Mouse (Mus musculus) cerebellum, adult 9-10 months (tissue): ENCODE data around the gene Adgrl3.
"Not testable (repeated sequence)": the region's sequence is repeated elsewhere in the genome, so short reads cannot be mapped to it uniquely, and the experiment has no call there.

Experiments
- DNase-seq: peaks from one replicate; pipeline ENCODE4 v3.0.0; 2022

Adgrl3 gene

DNA sequence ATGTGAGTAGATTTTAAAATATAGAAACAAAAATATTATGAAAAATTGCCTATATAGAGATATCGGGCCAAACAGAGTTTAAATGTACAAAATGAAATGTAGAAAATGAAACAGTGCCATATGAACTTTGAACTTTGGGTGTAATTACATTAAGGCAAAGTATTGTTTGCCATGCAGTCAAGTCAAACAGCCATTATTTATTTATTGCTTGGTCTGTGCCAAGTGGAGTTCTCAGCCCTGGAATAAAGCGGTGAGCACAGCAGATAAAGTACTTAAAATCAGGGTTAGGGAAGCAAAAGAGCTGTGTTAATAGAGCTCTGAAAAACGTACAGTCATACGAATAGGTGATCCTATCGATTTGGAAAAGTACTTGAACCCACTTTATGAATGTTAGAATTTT lies 407.5 kb downstream of the Adgrl3 start:
- DNase-seq = no peak

DNA sequence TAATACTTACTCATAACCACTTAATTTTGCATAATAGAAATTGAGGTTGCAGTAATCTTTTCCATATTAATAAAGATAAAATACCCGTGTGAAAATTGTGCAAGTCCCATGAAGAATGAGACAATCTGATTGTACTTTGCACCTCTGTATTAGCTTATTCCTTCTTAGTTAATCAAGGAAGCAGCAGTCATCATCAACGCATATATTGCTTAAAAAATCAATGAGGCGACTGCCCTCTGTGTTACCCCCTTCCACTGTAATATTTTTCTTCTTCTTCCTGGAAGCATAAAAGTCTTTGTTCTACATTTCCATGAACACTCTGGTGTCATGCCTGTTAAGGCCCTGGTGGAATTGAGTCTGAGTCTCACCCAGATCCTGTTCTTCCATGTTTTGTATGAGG lies 416.4 kb downstream of the Adgrl3 start:
- DNase-seq = no peak

DNA sequence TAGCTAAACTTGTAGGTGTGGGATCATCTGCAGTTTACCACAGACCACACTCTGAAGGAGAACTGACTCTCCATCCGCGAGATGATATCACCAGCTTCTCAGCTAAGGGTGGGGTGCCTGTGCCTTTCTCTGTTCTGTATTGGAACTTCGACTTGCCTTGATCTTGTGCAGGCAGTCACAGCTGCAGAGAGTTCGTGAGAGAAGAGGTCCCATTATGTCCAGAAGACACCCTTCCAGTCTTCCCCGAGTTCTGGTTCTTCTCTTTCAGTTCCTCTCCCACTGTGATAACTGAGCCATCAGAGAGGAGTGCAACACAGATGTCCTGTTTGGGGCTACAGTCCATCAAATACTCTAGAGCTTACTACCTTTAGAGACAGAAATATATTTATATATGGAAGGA lies 422.2 kb downstream of the Adgrl3 start:
- no peak for DNase-seq

DNA sequence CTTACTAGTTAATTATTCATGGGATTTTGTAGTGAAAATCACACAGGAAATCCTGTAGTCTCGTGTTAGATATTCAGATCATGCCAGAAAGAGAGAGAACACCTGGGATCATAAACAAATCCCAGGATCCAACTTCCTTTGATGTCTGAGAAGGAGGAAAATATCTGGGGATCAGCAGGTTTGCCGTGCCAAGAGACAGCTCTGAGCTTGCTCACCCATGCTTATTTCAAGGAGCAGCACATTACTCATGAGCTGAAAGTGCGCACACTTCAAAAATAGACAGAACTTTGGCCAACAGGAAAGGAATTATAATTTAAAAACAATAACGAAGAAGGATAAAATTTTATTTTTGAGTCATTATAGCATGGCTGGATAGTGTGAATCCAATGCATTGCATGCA lies 446.0 kb downstream of the Adgrl3 start:
- DNase-seq = no peak

DNA sequence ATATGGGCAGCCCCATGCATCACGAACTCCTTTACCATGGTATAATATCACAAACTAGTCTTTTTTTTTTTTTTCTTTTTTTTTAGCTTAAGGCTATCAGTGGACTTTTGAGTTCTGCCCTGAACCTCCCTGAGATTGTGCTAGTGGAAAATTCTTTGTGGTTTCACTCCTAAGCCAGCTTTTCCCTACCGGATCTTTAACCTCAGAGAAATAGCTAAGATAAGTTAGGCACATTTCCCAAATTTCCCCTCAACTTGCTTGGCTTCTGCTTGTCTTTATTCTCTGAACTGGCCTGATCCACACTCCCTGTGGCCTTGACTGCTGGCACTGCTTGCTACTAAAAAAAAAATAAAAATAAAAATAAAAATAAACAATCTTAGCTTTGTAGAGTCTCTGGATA lies 454.7 kb downstream of the Adgrl3 start:
- no peak for DNase-seq

DNA sequence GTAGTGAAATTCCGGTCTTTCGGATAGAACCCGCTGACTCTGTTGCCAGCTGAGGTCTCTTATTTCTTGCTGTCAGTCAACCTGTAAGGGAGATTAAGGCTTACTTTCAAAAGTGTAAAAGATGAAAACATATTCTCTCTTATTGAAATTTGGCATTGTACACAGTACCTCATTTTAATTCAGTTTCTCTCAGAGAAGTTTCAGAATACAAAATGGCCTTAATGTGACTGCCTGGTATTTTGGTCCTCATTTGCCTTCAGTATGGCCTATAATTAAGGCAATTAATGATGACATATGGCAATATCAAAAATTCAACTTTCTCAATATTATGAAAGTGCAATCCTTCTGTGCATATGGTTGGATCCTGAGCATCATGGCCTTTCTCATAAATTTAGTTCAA lies 455.5 kb downstream of the Adgrl3 start:
- no peak for DNase-seq

DNA sequence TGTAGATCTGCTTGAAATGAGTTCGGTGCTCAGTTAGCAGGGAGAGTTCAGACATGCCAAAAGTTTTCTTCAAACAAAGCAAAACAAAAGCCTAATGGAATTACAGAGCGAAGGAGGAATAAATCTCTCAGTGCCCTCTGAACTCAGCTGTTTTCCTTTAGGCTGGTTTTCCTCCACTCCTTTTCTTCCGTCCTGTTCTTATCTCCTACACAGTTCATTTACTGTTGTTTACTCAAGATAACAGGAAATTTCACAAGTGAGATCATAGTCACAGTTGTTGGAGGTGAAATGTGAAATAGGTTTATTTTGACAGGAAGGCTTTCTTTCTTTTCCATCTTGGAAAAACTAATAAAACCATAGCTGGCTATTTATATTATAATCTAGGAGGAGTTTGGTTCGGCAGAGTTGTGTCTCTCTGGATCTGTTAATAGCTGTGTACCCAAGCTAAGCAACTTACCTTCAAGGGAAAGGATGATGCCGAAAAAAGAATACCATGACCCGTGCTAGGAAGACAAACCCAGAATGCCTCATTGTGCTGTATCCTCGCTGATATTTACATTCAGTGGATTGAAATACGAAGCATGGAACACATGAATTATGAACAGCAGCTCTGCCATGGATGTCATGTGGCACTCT lies 456.2 kb downstream of the Adgrl3 start:
- no peak for DNase-seq

DNA sequence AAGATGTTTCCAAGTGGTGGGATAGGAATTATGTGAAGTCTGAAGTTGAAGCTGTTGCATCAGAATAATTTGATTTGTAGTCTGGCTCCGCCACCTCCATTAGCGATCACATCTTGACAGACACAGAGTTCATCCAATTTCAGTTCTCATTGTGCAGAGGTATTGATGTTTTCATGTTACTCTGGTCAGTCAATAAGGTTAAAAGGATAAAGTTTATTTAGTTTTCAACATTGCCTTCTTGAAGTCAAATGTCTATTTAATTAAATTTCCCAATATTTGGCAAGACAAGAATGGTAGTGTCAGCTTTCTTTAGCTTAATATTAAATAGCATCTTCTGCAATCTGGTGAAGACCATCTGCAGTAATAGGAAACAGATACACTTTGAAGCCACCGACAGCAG lies 461.0 kb downstream of the Adgrl3 start:
- DNase-seq = no peak

DNA sequence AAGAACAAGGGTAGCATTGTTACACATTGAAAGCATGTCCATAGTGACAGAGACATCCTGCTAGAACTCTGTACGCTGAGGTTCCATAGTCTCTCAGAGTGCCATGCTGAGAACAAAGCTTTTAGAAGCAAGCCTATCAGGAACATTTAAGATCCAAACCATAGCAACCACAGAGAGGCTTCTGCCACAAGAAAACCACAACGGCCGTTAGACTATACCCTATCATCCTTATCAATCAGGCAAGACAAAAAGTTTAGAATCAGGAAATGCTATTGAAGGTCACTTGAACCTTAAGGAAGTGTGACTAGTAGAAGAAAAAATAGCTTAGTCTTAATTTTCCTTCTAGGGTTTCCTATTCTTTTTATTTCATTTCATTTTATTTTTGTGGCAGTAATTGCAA lies 464.0 kb downstream of the Adgrl3 start:
- DNase-seq = no peak

DNA sequence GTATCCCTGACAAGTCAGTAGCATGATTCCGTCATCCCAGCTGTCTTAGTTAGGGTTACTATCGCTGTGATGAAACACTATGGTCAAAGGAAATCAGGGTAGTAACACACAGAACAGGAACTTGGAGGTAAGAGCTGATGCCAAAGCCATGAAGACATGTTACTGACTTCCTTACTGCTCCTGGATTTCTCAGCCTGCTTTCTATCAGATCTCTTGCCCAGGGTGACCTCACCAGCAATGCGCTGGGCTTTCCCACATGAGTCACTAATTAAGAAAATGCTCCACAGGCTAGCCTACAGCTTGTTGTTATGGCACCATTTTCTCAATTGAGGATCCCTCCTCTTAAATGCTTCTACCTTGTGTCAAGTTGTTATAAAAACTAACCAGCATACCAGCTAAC lies 481.1 kb downstream of the Adgrl3 start:
- no peak for DNase-seq

DNA sequence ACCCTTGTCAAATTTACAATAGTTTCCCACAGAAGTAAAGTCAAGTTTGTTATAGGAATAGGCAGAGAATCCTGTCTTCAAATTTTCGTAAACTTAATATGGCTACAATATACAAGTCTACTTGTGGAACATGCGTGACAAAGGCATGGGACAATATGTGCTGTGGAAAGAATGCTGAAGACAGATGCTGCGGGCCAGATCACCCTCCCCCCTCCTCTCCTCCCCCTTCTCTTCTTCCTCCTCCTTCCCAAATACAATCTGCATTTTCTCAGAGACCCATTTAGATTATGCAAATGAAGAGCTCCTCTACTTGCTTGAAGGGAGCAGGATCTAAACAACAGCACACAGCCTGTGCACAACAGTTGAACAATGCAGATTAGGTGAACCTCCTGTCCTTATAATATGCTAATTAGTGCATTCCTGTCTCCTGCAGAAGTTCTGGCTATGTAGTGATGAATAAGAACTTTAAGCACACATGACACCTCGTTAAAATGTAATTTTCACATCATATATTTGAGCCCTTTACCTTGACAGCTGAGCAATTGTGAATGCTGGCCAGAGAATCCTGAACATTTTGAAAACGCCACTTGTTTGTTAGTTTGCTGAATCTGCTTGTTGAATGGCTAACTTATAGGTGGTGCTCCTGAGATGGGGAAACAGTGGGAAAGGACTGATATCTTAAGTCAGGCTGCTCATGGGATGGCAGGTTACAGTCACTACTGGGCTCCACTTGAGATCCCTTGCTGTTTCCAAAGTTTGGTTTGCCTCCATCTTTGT lies 499.0 kb downstream of the Adgrl3 start:
- no peak for DNase-seq

DNA sequence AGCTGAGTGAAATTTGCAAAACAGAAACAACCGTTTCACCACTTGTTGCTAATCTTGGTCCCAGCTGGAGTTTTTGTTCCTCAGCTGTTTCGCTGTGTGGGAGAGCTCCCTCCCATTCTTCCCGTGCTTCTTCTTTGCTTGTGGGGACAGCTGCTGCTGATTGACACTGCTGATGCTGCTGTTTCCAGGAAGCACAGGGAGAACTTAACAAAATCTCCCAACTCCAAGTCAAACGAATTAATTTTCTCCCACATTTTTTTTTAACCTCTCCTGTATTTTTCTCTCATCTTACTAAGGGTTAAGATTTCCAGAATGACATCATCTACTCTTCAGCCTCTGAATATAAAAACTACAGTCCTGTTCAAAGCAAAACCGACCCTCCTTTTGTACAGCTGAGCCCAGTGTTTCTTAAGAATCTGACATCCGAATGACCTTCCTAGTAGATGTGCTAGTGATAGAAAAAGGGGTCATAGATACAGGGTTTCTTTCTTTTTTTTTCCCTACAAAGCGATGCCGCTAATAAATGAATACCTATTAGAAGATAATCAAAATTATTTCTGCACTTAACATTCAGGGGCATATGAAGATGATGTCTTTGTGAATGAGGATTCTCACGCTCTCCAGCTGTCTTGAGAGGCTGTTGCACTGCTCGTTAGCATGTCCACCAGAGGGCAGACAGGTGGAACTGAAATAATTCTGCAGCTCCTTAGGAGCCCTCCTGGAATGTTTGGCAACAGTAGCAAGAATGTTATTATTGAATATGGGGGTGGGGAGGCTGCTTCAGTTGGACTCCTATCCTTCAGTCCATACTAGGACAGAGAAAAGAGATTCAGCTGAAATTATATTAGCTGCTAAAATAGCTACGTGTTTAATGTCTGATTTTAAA lies 499.8 kb downstream of the Adgrl3 start:
- peak; percentile 49 for DNase-seq

DNA sequence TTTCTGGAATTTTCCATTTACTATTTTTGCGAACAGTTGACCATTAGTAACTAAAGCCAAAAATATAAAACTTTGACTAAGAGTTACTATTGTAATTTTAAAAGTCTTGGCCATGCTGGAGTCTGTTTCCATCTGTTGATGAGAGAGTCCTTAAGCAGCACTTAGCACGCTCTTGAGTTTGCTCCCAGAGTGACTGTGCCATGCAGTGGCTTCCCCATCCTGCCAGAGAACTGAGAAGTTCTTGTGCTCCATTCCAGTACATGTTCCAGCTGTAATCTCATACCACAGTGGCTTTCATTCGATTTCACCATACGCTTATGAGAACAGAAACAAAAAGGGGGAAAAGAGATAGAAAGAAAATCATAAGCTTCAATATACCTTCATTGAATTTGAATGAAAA lies 502.8 kb downstream of the Adgrl3 start:
- DNase-seq = no peak

DNA sequence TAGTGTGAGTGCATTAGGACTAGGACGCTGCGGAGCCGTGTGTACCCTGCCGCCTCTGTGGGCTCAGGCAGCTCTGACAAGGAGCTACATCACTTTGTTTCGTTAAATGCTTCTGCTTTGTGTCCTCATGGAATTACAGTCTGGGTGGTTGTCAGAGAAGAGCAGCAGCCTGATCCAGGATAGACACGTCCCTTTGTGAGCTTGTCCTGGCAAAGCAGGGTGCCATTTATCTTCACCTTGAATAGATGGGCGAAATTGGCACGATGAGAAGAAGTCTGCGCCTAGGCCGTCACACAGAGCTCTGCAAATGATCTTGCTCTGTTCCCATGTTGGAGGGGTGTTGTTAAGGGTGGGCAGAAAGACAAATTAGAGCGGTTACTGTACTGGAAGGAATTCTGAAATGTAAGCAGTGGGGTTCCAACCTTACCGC lies 504.6 kb downstream of the Adgrl3 start:
- DNase-seq = no peak

DNA sequence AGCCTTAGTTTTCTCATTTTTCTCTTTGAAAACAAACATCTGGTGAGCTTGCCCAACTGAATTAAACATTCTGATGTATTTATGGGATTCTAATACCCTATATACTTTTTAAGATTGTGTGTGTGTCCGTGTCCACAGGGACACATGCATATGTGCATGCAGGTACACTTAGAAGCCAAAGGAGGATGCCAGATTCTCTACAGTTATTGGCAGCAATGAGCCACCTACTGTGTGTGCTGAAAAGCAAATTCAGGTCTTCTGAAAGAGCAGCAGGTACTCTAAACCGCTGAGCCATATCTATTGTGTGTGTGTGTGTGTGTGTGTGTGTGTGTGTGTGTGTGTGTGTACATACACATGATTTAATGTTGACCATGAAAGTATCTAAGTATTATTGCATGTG lies 505.4 kb downstream of the Adgrl3 start:
- no peak for DNase-seq

DNA sequence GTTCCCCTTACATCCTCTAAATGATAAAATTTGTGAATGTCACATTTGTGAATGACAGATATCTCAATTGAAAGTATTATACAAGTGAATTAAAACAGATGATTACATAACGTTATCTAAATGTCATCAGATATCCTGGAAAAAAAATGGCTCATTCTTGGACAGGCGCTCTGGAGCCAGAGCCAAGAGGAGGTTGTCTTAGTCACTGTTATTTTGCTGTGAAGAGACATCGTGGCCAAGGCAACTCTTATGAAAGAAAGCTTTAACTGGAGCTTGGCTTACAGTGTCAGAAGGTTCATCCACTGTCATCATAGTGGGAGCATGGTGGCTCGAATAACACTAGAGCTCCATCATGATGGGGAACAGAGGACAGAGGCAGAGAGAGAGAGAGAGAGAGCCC lies 511.7 kb downstream of the Adgrl3 start:
- peak; percentile 20 for DNase-seq

DNA sequence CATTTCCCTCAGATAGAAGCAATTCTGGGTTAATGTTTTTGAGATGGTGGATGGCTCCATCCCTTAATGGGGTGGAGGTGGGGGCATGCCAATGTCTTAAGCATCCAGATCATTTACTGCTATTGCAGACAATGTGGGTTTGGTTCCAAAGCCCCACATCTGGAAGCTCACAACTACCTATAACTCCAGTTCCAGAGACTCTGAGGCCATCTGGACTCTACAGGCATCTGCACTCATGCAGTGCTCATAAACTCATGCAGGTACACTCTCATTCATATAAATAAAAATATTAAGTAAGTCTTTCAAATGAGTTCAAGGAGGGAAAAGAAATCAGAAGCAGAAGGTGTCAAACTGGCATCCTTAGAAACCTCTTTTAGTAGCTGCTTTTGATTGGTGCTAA lies 530.3 kb downstream of the Adgrl3 start:
- no peak for DNase-seq

DNA sequence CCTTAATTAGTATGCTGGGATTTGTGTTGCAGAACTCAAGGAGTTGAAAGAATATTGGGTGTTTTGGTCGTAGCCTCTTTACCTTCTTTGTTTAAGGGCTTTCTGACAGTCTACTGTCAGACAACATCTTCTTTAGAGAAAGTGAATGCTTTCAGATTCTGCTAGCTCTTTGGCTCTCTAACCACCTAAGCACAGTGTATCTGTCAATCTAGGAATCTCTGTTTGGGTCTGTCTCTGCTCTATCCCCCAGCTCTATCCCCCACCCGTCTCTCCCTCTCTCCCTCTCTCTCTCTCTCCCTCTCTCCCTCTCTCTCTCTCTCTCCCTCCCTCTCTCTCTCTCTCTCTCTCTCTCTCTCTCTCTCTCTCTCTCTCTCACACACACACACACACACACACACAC lies 535.2 kb downstream of the Adgrl3 start:
- not testable (repeated sequence) for DNase-seq

DNA sequence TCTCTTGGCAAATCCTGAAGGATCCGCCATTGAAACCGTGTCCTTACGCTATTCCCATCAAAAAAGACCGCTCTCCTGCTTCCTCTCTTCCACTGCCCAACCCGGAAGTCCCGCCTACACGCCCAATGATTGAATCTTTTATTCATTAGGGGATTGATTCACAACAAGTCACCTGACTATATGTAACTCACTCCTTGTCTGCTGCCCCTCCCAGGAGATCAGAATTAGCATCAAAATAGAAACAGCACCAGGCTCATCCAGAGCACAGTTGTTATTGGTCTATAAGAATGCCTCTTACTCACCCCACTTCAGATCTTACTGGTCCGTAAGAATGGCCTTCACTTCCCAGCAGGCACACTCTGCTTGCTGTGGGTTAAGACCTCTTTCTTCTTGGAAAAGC lies 536.1 kb downstream of the Adgrl3 start:
- no peak for DNase-seq

DNA sequence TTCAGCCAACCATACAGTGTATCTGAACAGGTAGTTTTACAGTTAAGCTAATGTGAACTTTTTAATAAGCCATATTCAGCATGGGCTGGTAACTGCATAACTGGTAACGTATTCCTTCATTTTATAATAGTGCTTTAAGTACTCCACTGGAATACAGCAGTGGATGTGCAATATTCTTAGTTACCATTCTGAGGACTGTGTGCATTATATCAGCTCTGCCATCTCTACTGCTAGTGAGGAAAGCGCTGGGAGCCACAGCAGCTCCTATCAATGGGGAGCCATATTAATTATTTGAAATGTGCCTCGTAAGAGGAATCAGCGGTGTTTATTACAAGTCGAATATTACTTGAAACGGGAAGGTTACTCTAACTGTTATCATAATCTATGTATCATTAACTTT lies 539.0 kb downstream of the Adgrl3 start:
- DNase-seq = no peak

DNA sequence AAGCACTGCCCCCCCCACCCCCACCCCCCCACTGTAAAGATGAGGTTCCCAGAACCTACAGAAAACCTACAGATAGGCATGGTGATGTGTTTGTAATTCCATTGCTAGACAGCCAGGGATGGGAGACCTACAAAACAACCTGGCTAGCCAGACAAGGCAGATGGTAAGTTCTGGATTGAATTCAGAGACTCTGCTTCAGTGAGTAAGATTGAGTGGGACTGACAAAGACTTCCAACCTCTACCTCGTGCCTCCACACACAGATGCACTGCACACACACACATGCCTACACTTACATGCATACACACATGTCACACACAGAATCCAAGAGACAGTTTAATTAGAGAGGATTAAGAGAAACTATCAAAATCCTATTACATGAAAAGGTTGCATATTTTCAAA lies 544.4 kb downstream of the Adgrl3 start:
- DNase-seq = peak; percentile 49

DNA sequence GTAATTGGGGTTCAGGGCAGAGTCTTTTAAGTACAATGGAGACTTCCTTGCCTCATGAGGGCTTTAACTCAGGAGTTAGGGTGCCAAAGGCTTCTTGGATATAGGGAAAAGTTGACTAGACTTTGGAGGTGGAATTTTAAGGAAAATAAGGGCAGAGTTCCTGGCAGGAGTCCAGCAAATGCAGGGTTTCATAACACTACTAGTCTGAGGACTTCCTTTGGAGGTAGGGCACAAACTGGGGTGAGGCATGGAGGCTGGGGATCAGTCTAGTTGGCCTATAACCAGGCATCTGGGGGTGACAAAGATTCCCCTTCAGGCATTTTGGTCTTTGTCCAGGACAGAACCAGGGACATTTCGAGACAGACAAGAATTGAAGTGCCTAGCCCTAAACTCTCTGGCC lies 546.6 kb downstream of the Adgrl3 start:
- DNase-seq = no peak

DNA sequence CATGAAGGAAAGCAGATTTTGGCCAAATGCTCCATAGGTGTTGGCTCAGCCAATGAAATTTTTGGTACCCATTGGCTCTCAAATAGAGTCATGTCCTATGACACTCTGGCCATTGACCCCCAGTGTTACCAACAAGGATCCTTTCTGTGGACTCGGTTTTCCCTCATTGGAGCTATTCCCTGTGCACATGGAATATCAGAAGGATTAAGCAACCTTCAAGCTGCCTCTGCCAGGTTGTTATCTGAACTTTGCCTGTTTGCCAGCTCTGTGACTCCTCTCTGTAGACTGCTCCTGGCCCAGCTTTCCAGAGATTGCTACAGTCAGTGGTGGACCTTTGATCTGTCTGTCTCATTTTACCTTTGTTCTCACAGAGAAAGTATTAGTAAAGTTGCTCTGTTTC lies 548.8 kb downstream of the Adgrl3 start:
- DNase-seq = no peak

DNA sequence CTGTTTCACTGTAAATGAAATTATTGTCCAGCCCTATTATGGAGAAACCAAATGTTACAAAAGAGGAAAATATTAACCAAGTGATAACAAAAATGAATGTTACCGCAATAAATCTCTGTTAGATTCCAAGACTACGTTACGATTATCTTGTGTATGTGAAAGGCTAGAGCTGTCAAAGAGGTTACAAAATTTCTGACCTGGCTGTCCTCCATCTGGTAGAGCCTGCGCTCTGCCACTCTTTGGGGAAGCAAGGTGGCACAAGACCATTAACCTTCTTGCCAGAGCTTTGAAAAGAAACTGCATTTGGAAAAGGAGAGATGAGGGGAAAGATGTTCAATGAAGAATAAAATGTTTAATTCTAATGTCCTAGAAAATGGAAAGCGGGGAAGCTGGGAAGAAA lies 562.9 kb downstream of the Adgrl3 start:
- no peak for DNase-seq
